Mouse (Mus musculus) cortical plate, adult 2 months (tissue): ENCODE data around the gene Olfr1434. TPM values are rescaled to one million over a fixed set of nuclear protein-coding genes. Genes with fewer than 3 reads are reported as not detected.
"Not testable (repeated sequence)": the region's sequence is repeated elsewhere in the genome, so short reads cannot be mapped to it uniquely, and the experiment has no call there.

ENCODE experiments used
- H3K27ac ChIP-seq: fragments of 200-500 bp; 2 replicates; pipeline ENCODE4 v1.5.1; 2012; ENCODE audit warnings: low read length, control low read depth, inconsistent platforms; ENCODE audit not compliant: insufficient read depth
- H3K4me1 ChIP-seq: fragments of 200-500 bp; 2 replicates; pipeline ENCODE4 v1.6.1; 2011; ENCODE audit warnings: low read length; ENCODE audit not compliant: control insufficient read depth, insufficient read depth
- H3K4me3 ChIP-seq: fragments of 200-500 bp; 2 replicates; pipeline ENCODE4 v1.5.1; 2011; ENCODE audit warnings: mild to moderate bottlenecking, low read length, control low read depth; ENCODE audit not compliant: insufficient read depth
- CTCF ChIP-seq: fragments of 200-500 bp; IDR thresholded peaks from 2 replicates; pipeline ENCODE4 v1.5.1; 2011; ENCODE audit warnings: mild to moderate bottlenecking, control low read depth, low read length; ENCODE audit not compliant: insufficient read depth; ENCODE audit errors: extremely low read depth
- POLR2A ChIP-seq: fragments of 200-500 bp; IDR thresholded peaks from 2 replicates; pipeline ENCODE4 v1.6.1; 2011; ENCODE audit warnings: mild to moderate bottlenecking, low read length, control low read depth; ENCODE audit not compliant: insufficient read depth; ENCODE audit errors: extremely low read depth
- polyA plus RNA-seq: library from polyadenylated mRNA; depleted of rRNA; stranded (reverse); fragments of >200 nt; gene quantifications from 2 replicates; pipeline ENCODE4 v1.2.3, GENCODE M21; 2012; rRNA removed

Gene Olfr1434
- not detected in 2 replicates for polyA plus RNA-seq

- no peaks in the 10 kb centered on the region for H3K4me1 ChIP-seq
- no peak within 1 kb of the TSS for H3K4me3 ChIP-seq
- H3K27ac ChIP-seq = no peak within 1 kb of the TSS
- TF ChIP-seq CTCF (no peak), POLR2A (no peak)
Observed at GRCm38 (mm10) chr19:12279554-12279953, at the start of gene Olfr1434. Gene Olfr1434, plus strand, starts transcription at chr19:12279854.

- H3K27ac ChIP-seq, H3K4me1 ChIP-seq, H3K4me3 ChIP-seq: not testable (repeated sequence)
Observed at GRCm38 (mm10) chr19:12232496-12232895, 47.2 kb upstream of the Olfr1434 start, which contains the start of gene Olfr1432. Gene Olfr1432, minus strand, starts transcription at chr19:12232596.

GRCm38 (mm10) chr19:12241559-12241958 is 38.1 kb upstream of the Olfr1434 start, which contains the start of gene Olfr262:
Gene Olfr262, minus strand, starts transcription at chr19:12241659.
- no peak for TF ChIP-seq POLR2A
- no peak for TF ChIP-seq CTCF
- H3K4me1 ChIP-seq = no peaks in the 10 kb centered on the region
- no peak within 1 kb of the TSS for H3K4me3 ChIP-seq
- H3K27ac ChIP-seq = no peak within 1 kb of the TSS

GRCm38 (mm10) chr19:12260732-12261131 is 18.9 kb upstream of the Olfr1434 start, which contains the start of gene Olfr235:
Gene Olfr235, plus strand, starts transcription at chr19:12261032.
- H3K27ac ChIP-seq = no peak within 1 kb of the TSS
- TF ChIP-seq CTCF (no peak), POLR2A (no peak)
- no peaks in the 10 kb centered on the region for H3K4me1 ChIP-seq
- H3K4me3 ChIP-seq = no peak within 1 kb of the TSS

- Histone ChIP-seq H3K4me1 (no peaks in the 10 kb centered on the region), H3K27ac (no peak overlapping the region), H3K4me3 (no peak overlapping the region)
- no peak for TF ChIP-seq POLR2A
Observed at GRCm38 (mm10) chr19:12292979-12293378, 13.3 kb downstream of the Olfr1434 start.

GRCm38 (mm10) chr19:12299030-12299429 is 19.4 kb downstream of the Olfr1434 start, which contains the start of gene Olfr1436:
Gene Olfr1436, minus strand, starts transcription at chr19:12299130.
- not testable (repeated sequence) for H3K27ac ChIP-seq, H3K4me1 ChIP-seq, H3K4me3 ChIP-seq

GRCm38 (mm10) chr19:12325001-12325400 is 45.3 kb downstream of the Olfr1434 start, which contains the start of gene Olfr1437:
Gene Olfr1437, minus strand, starts transcription at chr19:12325101.
- Histone ChIP-seq H3K4me1 (no peaks in the 10 kb centered on the region), H3K27ac (no peak within 1 kb of the TSS), H3K4me3 (no peak within 1 kb of the TSS)
- TF ChIP-seq CTCF = no peak
- TF ChIP-seq POLR2A = no peak

Other genes starting within 250 kb of the Olfr1434 start
- gene Olfr1423, start 238.5 kb upstream of the Olfr1434 start, polyA plus RNA-seq = not detected in 2 replicates
- gene Olfr1424, start 217.2 kb upstream of the Olfr1434 start, polyA plus RNA-seq = not detected in 2 replicates
- gene Olfr1425, start 202.1 kb upstream of the Olfr1434 start, polyA plus RNA-seq = not detected in 2 replicates
- not detected in 2 replicates for gene Olfr1426, start 187.8 kb upstream of the Olfr1434 start, polyA plus RNA-seq
- not detected in 2 replicates for gene Olfr1427, start 176.5 kb upstream of the Olfr1434 start, polyA plus RNA-seq
- not detected in 2 replicates for gene Olfr1428, start 164.0 kb upstream of the Olfr1434 start, polyA plus RNA-seq
- not detected in 2 replicates for gene Olfr76, start 156.7 kb upstream of the Olfr1434 start, polyA plus RNA-seq
- not detected in 2 replicates for gene Olfr1555-ps1, start 109.7 kb upstream of the Olfr1434 start, polyA plus RNA-seq
- 0.04 TPM in 1 of 2 replicates, not detected in the other for gene Olfr1431, start 79.2 kb upstream of the Olfr1434 start, polyA plus RNA-seq
- not detected in 2 replicates for gene Olfr1432, start 47.3 kb upstream of the Olfr1434 start, polyA plus RNA-seq
- gene Olfr262, start 38.2 kb upstream of the Olfr1434 start, polyA plus RNA-seq = not detected in 2 replicates
- gene Olfr235, start 18.8 kb upstream of the Olfr1434 start, polyA plus RNA-seq = 0.08 and 0.09 TPM in 2 replicates
- gene Olfr1436, start 19.3 kb downstream of the Olfr1434 start, polyA plus RNA-seq = not detected in 2 replicates
- 0.06 TPM in 1 of 2 replicates, not detected in the other for gene Olfr1437, start 45.2 kb downstream of the Olfr1434 start, polyA plus RNA-seq
- gene Olfr1438-ps1, start 56.1 kb downstream of the Olfr1434 start, polyA plus RNA-seq = 0.02 TPM in 1 of 2 replicates, not detected in the other
- gene Olfr1440, start 107.4 kb downstream of the Olfr1434 start, polyA plus RNA-seq = not detected in 2 replicates
- not detected in 2 replicates for gene Olfr1441, start 137.6 kb downstream of the Olfr1434 start, polyA plus RNA-seq
- gene Pfpl, start 148.1 kb downstream of the Olfr1434 start, polyA plus RNA-seq = 0.02 TPM in 1 of 2 replicates, not detected in the other
- gene Mpeg1, start 180.9 kb downstream of the Olfr1434 start, polyA plus RNA-seq = 11.9 and 13.0 TPM in 2 replicates
- gene Dtx4, start 221.6 kb downstream of the Olfr1434 start, polyA plus RNA-seq = 20.8 and 23.2 TPM in 2 replicates